Mouse (Mus musculus) small intestine, adult 2 months (tissue): ENCODE results near the gene Tmem108.

Source experiments
- CTCF ChIP-seq: fragments of 200-500 bp; IDR thresholded peaks from 2 replicates; pipeline ENCODE4 v1.5.1; 2012; ENCODE audit warnings: low read depth, mild to moderate bottlenecking, control low read depth, inconsistent platforms, low read length, moderate library complexity, mixed read lengths; ENCODE audit not compliant: insufficient replicate concordance, insufficient read length; ENCODE audit errors: extremely low read depth
- POLR2A ChIP-seq: fragments of 200-500 bp; IDR thresholded peaks from 2 replicates; pipeline ENCODE4 v1.6.1; 2012; ENCODE audit warnings: low read depth, mild to moderate bottlenecking, control low read depth, inconsistent platforms, low read length, moderate library complexity

GRCm38 (mm10) chr9:103580621-103581020, 181.0 kb downstream of the Tmem108 start:
- no peak for TF ChIP-seq CTCF
- TF ChIP-seq POLR2A, result no peak
